Mouse (Mus musculus) left cerebral cortex, adult 11 months (tissue): ENCODE results near the gene Serp2.
"Not testable (repeated sequence)": the region's sequence is repeated elsewhere in the genome, so short reads cannot be mapped to it uniquely, and the experiment has no call there.

Experiments used
- DNase-seq: peaks from one replicate; pipeline ENCODE4 v3.0.0; 2022; ENCODE audit warnings: low spot score

Gene Serp2

DNA sequence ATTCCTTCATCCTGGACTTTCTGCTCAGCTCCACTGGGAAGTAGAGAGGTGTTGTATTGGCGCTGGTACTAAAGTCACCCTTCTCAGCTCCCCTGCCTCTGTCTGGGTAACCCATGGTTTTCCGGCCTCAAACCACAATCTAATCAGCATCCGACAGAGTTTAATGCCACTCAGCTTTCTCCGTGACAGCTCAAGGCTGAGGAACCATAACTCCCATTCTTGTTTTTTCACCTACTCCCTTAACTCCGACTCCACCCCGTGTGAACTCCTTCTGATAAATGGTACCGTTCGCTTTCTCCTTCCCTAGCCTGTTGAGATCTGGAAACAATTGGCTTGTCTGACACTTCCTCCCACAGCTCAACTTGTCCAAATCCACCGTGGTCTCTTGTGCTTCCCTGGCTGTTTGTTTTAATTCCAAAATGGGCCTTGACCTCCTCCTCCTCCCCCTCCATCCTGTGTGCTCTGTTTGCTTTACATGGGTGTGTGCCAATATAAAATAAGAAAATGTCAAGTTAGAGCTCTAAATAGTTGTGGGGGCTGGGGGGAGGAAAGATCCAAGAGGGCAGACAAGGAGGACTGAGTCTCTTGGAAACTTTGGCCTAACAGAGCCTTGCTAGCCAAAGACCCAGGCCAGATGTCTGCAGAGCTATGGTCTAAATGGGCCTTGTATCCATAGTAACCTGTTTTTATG, 12.7 kb upstream of the Serp2 start:
- DNase-seq = no peak

DNA sequence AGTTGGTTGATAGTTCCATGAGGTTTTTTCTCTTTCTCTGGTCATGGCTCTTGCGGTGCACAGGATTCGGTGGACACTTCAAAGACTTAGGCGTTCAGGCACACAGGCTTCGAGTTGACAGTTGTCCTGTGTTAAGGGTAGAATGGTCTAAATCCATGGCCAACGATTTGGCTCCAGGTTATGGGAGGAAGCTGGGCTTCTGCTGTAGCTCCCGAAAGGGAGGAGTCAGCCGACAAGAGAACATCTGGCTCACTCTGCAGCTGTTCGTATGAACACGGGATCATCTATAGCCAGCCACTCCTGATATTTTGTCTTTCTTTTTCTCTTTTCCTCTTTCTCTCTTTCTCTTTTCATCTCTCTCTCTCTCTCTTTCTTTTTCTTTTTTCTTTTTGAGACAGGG, 11.9 kb upstream of the Serp2 start:
- DNase-seq = no peak

DNA sequence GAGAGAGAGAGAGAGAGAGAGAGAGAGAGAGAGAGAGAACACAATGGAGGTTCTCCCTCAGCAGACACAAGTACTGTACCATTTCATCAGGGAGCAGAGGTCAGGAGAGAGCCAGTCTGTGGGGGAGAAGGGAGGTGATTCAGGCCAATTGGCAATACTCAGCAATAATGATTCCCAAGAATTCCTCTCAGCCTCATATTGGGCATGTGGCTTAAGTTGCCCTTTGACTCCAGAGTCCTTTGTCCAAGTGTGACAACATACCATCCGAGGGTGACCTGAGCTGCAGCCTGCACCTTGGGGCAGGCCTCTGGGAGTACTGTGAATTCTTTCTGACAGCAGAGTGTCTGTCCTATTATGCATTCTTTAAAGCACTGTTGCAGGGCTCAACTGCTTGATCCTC, 10.6 kb upstream of the Serp2 start:
- no peak for DNase-seq

DNA sequence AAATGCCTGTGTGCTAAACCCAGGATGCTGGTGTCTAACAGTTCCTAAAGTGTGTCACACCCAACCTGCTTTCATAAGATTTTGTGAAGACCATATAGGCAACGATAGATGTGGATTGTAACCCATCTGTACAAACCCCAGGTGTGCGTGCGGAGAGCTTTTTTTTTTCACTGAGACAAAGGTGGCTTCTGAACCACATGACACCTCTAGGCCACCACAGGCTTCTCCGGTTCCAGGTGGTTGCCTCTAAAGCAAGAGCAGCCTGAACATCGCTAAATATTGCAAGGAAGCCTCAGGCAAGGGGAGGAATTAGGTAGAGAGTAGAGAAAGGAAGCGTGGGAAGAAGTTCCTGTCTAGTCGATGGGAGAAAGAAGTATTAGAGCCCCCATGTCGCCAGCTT, 10.0 kb upstream of the Serp2 start:
- no peak for DNase-seq

DNA sequence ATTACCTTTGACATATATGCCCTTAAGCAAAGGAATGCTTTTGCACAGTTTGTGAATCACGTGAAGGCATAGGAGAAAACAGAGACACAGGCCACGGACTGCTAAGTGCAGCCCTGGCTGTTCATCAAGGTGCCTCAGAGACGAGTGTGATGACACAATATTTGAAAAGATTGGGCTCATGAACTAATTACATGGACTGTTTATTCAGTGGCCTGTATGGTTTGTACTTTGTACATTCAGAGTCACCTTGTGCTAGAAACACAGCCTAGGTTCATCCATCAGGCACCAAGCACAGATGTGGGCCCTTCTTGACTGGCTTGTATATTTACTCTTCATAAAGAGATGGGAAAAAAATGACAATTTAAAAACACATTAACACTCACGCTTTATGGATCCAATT, 9.5 kb upstream of the Serp2 start:
- DNase-seq = no peak

DNA sequence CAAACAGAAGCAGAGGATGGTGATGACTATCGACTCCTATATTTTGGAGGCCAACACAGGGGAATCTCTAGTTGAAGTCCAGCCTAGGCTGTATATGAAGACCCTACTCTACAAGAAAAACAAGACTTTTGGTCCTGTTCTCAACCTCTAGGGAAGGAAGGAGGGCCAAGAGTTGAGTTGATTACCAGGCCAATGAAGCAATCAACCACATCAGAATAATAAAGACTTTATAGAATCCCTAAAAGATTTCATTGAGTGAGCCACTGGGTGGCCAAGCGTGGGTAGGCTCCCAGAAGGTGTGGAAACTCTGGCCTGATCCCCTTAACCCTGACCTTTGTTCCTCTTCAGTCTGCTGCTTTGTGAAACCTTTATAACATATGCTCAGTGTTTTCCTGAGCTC, 2.5 kb upstream of the Serp2 start:
- no peak for DNase-seq

DNA sequence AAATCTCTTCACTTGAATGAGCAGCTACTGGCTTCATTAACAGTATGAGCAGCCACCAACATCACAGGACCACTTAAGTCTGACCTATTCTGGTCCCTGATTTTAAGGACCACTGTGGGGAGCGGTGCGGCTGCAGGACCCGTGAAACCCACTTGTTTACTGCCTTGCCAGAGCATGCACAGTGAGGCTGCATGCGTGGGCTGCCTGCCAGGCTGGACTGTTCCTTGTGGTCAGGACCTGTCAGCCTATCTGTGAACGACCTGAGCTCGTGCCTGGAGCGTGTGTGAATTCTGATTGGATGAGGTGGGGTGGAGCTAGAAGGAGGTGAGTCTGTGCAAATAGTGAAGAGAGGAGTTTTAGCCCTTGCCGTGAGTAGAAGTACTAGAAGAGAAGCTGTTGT, 1.5 kb upstream of the Serp2 start:
- DNase-seq = not testable (repeated sequence)

DNA sequence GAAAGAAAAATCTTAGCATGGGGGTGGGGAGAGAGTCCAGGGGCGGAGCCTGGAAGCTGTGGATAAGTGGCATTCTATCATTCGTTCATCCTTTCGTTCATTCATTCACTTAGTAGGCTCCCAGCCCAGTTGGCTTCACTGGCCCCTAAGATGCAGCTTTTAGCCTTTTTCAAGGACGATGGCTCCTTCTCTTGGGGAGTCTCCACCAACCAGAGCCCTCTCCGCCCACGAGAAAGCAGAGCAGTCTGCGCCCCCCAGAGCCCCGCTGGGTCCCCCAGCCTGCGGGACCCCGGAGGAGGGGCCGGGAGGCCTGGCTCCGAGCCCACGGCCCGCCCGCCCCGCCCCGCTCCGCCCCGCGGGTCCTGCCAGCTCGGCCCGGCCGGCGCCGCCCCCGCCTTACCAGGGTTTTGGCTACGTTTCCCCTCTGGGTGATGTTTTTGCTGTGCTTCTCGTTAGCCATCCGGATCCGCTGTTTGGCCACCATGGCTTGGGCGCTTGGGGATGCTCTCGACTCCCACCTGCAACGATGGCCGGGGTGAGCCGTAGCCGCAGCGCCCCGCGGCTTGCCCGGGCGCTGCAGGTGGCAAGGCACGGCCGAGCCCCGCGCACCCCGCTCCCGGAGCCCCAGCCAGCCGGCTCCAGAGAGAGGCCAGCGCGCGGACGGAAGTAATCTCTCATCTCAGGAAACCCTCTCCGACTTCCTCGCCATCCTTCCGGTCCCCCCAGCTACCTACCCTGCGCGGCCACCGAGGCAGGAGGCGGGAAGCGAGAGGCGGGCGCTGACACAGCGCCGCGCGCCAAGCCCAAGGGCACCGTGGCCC, 448 bp downstream of the Serp2 start:
- DNase-seq = peak; percentile 44

DNA sequence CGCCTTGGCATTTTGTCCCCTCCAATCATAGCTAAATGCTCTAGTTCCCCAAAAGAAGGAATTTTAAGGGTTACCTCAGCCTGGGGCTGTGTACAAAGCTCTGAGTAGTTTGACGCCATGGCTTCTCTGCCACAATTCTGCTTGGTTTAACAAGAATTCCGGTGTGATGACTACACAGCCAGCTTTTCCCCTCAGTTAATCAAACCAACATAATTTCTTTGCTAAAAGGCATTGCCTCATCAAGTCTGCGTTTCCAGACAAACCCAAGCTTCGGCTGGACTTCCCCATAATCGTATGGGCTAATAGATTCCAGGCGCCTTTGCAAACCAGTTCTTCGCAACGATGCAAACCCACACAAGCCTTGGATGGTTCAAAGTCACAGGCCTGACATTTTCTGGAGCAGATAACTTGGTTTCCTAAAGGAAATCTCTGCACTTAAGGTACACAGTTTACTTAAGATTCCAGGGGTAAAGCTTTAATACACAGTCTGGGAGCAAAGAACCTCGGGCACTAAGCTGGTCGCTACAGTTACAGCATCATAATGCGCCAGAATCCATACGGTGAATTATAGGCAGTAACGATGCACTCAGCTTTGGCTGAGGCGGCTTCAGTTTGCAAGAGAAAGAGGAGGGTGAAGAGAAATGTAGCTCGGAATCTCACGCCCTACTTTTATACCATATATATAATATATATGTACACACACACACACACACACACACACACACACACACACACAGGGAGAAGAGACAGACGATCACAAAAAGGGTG, 1.2 kb downstream of the Serp2 start:
- DNase-seq = no peak

DNA sequence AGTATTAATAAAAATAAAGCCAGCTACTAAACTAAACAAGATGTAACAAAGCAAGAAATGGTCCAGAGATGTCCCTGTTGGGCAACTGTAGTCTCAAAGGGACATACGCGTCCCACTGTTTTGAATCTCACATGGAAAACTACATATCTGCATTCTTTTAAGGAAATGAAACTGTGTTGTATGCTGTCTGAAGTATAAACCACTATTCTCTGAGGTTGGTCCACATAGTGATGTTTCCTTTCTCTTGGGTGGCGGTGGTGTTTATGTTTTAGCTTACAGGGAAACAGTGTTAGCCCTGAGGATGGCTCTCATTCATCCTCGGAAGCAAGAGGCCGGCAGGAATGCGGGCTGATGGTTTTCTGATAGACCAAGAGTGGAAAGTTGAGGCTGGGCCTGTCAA, 12.6 kb downstream of the Serp2 start:
- no peak for DNase-seq

DNA sequence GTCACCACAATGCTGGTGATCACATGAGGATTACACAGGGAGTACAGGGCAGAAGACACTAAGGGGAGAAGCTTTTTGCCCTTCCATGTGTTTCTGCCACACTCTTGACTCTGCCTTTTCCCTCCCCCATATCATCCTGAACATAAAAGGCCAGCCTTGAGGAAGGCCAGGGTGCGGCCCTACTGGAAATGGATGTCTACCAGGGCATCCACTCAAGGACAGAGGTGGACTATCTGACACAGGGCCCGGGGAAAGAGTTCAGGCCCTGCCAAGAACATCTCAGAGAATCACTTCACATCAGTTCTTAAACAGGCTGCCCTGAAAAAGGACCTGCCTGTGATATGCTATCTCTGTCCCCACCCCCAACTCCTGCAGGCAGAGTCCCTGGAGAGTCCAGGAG, 15.3 kb downstream of the Serp2 start:
- no peak for DNase-seq

DNA sequence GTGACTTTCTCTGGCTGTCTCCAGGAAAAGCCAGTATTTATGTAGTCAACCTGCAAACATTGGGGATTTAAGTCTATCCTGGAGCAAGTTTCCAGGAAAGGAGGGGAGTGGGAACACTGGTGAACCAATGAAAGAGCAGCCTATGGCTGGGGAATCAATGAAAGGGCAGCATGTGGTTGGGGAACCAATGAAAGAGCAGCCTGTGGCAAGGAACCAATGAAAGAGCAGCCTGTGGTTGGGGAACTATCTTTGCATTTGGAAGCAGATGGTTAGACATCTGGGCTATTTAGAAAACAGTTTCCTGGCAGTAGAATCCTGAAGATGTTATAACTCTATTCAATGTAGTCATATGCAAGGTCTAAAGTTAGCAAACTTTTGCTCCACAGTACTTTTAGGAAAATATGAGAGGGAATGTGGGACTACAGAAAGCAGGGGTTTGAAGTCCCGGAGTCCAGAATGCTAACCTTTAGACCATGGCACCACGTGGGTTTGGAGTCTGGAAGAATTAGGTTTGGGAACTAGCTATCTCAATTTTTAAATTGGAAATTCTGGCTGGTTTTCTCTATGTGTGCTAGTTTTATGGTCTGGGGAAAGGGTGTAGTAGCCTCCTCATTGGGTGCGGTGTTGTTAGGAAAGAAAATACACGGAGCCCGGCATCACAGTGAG, 16.6 kb downstream of the Serp2 start:
- peak; percentile 32 for DNase-seq

DNA sequence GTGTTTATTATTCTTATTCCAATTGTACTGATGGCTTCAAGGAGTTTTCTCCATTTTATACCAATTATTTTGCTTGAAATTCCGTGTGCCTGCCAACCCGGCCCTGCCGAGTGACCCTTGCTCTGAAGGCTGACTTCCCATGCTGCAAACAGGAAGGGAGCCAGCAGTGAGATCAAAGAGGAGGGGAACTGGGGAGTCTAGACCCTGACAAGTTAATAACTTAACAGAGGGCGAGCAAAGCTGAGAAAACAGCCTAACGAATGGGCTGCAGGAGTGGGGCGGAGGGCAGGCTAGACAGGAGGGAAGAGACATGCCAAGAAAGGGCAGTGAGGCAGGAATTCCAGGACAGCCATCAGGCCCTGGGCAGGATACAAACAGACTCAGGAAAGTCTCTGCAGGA, 19.8 kb downstream of the Serp2 start:
- DNase-seq = no peak

DNA sequence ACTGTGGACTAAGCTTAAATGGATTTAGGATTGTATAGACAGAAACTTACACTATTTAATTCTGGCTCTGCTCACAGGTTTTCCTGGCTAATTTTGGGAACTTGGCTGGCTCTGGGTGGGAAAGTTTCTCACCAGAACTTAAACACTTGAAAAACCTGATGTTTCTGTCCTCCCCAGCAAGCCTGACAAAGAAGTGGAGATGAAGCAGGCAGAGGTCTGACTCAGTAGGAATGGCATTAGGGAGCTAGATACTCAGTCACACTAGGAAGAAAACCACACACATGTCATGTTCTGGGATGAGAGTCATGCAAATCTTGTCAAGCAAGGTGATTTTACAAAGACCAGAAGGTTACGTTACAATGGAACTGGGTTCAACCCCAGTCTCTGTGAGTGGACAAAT, 21.6 kb downstream of the Serp2 start:
- no peak for DNase-seq

DNA sequence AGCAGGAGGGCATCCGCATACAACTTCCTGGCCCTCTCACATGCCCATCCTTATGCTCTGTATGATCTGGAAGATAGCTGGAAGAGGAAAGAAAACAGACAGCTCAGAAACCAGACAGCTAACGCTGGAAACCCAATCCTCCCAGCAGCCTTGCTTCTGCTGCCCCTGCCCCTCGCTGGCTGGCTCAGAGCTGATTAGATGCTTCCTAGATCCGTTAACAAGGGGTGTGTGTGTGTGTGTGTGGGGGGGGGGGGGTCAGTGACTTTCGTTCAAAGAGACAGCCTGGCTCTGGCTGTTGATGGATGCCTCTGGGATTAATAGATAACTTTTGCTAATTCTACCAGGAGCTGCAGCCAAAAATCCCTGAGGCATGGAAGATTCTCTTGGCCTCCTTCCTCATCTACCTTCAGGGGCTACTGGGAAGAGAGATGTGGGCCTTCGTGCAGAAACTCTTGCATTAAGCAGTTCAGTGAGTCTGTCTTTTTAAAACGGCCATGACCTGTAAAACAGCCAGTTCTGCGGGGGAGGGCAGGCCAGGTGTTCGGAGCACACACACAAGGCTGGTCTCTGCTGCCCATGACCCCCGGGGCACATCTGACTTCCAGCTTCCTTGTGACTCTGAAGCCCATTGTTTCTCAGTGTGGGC, 23.4 kb downstream of the Serp2 start:
- no peak for DNase-seq

DNA sequence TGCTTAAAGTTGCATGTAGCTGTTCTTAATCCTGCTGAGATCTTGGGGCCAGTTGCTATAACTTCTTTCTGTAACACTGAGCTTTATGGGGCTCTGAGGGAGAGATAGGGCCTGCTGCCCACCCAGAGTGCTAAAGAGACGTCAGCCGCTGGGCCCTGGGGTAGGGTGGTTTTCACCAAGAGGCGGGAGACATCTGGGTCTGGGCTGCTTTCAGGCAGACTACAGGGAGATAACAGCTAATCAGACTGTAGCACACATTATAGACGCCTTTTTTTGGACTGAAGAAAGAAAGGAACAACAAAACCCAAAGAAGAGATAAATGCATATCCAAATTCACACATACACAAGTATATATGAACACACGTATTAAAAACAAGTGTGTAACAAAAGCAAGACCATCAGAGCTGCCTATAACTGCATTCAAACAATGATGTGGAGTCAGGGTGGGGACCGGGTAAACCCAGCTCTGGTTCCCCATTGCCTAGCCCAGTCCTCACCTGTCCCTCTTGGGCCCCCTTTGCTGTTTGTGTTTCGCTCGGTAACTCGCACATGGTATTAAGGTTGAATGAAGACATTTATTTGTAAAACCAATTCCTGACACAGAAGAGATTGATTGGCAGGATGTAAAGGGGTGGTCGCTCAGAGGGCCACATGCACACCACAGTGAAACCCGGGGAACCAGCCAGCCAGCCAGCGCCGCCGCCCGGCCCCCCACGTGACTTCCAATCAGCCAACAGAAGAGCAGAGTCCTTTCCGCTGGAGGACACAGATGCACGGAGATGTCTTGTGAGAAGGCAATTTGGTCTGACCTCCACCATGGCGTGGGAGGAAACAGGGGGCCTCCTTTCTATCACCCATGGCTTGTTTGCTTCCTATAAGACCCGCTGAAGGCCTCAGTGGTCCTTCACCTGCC, 24.2 kb downstream of the Serp2 start:
- DNase-seq = no peak

DNA sequence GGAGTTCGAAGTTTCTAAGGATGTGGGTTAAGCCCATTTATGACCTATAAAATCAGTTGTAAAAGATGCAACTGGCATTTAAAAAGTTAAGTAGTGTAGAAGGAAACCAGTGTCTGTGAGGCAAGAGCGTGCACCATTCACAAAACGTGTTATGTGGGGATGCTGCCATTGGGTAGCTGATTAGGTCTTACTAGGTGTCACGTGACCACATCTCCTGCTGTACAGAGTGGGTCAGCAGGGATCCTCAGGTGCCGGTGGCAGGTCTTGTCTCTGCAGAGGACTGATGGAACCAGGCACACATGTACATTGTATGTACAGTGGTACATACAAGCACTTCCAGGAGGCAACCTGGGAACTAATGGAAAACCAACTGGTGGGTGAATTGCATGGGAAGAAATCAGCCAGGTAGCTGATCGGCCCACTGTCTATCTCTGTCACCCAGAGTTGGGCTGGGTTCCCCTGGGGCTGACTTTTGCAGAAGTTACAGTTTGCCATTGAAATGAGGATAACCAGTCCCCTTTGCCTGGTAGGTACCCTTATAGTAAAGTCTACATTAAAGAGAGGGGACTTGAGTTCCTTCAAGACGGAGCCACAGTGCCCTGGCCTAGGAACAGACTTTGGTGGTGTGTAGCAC, 25.5 kb downstream of the Serp2 start:
- DNase-seq = no peak

DNA sequence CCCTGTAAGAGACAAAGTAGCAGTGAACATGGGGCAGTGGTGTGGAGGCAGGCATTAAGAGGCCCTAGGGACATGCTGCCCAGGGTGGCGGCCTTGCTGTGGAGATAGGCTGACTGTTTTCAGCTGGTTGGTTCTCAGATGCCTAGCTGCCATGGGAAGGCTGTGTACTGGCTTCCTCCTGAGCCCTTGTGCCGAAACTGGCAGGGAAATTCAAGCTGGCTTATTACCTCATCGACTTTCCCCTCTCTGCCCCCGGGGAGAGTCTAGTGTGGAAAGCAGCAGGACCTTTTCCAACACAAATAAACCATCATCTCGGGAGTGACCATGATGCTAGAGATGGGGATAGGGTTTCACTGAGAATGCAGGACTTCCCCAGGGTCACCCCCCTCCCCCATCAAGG, 28.0 kb downstream of the Serp2 start:
- DNase-seq = no peak

DNA sequence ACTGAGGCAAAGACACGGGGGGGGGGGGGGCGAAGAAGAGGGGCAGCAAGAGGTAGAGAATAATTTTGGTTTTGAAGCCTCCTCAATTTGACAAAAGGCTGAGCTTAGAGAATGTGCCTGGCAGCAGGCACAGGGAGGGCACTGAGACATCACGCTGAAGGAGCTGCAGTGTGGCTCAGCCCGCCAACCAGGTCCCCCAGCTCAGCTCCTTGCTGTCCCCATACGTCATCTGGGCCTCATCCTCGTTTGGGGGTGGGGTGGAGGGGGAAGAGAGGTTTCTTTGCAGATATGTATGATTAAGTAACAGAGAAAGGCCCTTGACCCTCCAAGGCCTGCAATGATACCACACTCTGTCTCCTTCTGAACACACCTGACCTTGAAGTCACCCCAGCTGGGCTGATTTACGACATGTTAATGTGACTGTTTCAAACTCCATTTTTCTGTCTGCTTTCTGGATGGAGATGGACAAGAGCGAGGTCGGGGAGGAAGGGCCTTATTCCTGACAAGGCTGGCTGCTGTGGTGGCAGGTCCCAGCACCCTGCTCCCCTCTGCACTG, 28.9 kb downstream of the Serp2 start:
- DNase-seq = no peak
